Mouse (Mus musculus) gastrocnemius, postnatal 36 days (tissue): ENCODE results near the gene Vwa1. TPM values are rescaled to one million over a fixed set of nuclear protein-coding genes. Genes with fewer than 3 reads are reported as not detected.
"Not testable (repeated sequence)": the region's sequence is repeated elsewhere in the genome, so short reads cannot be mapped to it uniquely, and the experiment has no call there.

ENCODE experiments used
- DNase-seq, 2 experiments: peaks; one replicate each; pipeline ENCODE4 v3.0.0; 2022
- intact Hi-C: fragments of 180-260 bp; cut with DNase I; formaldehyde crosslinking; loops from one replicate; pipeline ENCODE4 v1.15.1; 2025
- total RNA-seq, 2 experiments: library from RNA; stranded (reverse); gene quantifications; 2 replicates each; pipeline ENCODE4 v1.2.3; 2021

Vwa1 gene
- total RNA-seq, 2 experiments from 2014 or later, result 4.6 to 4.7 TPM

DNA sequence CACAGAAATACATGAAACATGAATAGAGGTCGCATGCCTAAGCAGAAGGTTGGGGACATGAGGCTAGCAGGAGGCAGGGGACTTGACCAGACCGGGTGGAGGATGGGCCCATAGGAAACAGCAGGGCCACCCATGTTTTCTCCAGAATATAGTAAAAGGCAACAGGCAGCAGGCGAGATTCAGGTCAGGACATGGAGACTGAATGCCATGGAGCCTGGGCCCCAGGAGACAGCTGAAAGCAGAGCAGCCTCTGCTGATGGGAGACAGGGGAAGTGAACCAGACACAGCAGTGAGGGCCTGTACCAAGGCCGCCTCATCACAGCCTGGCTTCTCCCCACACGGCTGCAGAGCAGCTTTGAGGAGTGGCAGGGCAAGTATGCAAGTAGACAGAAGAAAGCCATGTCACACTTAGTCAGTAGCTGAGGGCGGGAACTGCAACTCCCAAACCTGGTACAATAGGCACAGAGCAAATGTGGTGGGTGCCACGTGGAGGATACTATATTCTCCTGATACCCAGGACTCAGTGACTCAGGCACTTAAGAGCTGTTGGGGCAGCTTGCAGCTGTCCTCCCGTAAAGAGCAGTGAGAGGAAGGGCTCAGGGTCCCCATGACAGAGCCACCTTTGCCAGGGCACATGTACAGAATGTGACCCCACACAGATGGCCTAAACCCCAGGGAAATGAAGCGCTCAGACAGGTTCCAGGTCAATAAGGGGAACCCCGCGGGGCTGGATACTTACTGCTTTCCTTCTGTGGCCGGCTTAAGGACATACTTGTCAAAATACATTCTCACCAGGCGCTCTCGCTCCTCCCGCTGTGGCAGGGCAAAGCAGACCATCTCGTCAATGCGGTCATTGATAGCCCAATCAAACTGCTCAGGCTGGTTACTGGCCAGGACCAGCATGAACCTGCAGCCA lies 27.7 kb downstream of the Vwa1 start:
- no peak for DNase-seq
- intact Hi-C loops, result no loop called here

DNA sequence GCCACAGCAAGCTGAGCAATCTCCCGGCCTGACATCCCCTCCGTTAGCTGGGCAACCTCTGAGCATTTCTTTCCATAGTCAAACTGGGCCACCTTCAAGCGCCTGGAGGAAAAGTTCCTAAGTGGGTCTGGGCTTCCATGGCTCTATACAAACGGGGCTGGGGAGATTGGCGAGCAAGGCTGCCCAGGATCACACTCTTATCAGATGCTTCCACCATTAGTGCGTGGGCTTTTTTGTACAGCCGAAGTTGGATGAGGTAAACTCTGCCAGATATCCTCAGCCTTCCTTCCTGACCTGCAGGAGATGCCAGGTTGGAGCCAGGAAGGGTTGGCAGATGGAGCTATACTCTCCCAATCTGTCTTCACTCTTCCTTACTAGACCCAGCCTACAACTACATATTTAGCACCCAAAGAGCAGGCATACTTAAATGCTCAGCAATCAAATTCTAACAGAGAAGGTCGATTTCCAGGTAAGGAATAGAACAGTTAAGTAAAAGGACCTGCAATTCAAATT lies 28.4 kb downstream of the Vwa1 start:
- intact Hi-C loops, result no loop called here
- DNase-seq, result no peak

GRCm38 (mm10) chr4:155745136-155745535 lies 29.4 kb downstream of the Vwa1 start:
- intact Hi-C loops, result no loop called here
- DNase-seq, result no peak

- intact Hi-C loops, result no loop called here
- no peak for DNase-seq
Measured at GRCm38 (mm10) chr4:155744474-155744873, 30.0 kb downstream of the Vwa1 start.

GRCm38 (mm10) chr4:155742684-155743083 lies 31.8 kb downstream of the Vwa1 start:
- DNase-seq, result no peak
- intact Hi-C loops, result no loop called here

GRCm38 (mm10) chr4:155740681-155741080 lies 33.8 kb downstream of the Vwa1 start:
- intact Hi-C loops, DNase-seq: not testable (repeated sequence)

- intact Hi-C loops, result no loop called here
- DNase-seq, result no peak
Measured at GRCm38 (mm10) chr4:155739741-155740636, 34.5 kb downstream of the Vwa1 start.

DNA sequence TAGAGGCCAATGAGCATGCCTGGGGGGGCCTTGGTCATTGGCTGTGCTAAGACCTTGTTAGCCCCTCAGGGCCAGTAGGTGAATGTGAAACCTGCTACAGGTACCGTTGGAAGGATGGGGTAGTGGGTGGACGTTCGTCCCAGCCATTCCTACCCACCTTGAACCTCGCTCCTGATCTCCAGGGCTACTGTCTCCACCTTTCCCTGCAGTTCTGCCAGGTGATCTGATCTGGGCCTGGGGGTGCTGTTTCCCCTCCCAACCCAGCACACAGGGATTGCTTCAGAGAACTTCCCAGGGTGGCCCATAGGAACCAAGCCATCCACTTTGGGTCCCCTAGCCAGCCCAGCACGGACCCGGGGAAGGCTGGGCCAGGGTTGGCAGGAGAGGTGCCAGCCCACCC lies 35.3 kb downstream of the Vwa1 start:
- no peak for DNase-seq

DNA sequence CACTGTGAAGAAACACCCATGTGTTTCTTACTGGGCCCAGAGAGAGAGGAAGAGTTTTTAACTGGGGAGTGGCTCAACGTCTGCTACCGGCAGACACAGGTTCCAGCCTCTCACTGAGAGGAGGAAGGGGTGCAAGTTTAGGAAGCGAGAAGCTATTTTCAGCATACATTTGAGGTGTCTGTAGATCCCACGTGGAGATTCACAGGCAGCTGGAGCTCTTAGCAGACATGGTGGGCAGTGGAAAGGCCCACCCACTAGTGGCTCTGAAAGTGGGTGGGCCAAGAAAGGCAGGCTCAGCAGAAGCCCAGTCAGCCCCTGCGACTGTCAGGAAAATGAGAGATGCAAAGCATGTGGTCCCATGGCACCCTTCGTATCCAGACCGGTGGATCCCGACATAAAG lies 36.2 kb downstream of the Vwa1 start:
- intact Hi-C loops, result no loop called here
- DNase-seq, result no peak

More for the DNA sequence above, 35.3 kb downstream of the Vwa1 start:
- intact Hi-C loops, result no loop called here

DNA sequence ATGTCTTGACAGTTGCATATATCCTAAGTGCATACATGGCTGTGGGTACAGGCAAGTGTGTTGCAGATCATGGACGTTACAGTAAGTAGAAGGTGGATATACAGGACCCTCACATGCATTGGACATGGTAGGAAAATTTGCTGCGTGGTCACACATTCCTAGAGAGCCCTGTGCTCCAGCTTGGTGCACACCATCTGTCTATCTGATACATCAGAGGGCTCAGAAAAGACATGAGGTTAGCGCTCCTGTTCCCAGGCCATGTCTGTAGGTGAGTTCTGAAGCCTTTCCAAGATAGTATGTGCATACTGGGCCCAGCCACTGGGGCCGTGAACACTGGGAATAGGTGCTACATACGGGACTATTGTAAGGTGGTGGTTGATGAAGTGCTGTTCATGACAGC lies 38.1 kb downstream of the Vwa1 start:
- DNase-seq, result no peak

DNA sequence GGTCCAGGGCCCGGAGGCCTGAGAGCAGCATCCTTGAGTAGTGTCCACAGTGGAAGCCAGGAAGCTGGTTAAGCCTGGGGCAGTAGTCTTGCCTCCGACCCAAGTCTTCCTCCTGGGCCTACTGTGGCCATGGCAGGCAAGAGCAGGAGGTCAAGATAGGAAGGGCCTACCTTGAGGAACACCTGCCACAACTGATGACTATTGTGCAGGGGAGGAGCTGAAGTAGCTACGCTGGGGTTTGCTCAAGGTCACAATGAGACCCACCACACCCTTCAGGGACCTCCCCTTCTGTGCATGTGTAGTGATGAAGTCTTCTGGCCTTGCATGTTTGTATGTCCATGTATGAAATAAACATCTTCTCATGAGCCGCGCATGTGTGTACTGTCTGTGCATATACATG lies 38.7 kb downstream of the Vwa1 start:
- no peak for DNase-seq
- intact Hi-C loops, result no loop called here

More for the DNA sequence above, 38.1 kb downstream of the Vwa1 start:
- intact Hi-C loops, result no loop called here

GRCm38 (mm10) chr4:155734951-155735702 lies 39.4 kb downstream of the Vwa1 start:
- intact Hi-C loops, result no loop called here
- DNase-seq, result peak; percentile 31 to 43

- peak; percentile 81 to 86 for DNase-seq
- intact Hi-C loops, result no loop called here
Measured at GRCm38 (mm10) chr4:155734350-155734941, 40.1 kb downstream of the Vwa1 start, which contains the start of gene Tmem240. Tmem240 (plus strand) TSS chr4:155734800.

DNA sequence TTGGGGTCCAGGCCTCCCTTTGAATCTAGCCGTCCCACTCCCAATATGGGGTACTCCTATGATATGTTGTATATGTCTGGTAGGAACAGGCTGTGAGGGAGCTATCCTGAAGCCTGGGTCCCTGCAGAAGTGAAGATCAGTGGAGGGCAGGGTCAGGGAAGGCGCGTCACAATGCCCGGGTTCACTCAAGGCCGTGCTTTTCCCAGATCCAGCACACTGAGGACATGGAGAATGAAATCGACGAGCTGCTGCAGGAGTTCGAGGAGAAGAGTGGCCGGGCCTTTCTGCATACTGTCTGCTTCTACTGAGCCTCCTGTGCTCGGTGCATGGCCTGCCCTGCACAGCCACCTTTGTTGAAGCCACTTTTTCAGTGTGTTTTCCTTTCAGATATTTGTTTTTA lies 41.2 kb downstream of the Vwa1 start:
- no peak for DNase-seq
- intact Hi-C loops, result no loop called here

GRCm38 (mm10) chr4:155727993-155728392 lies 46.5 kb downstream of the Vwa1 start:
- DNase-seq, result no peak
- intact Hi-C loops, result no loop called here

DNA sequence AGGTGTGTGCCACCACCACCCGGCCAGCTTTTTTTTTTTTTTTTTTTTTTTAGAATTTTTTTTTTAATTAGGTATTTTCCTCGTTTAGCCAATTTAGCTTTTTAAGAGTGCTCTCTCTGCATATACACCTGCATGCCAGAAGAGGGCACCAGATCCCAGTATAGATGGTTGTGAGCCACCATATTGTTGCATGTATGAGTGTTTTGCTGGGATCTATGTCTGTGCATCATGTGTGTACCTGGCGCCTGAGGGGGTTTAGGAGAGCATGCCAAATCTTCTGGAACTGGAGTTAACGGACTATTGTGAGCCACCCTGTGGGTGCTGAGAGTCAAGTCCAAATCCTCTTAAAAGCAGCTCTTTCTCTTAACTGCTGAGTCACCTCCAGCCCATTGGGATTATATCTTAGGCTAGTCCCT lies 52.8 kb downstream of the Vwa1 start:
- intact Hi-C loops, result loop anchor here (5.0 kb wide), 1 partner anchor 46 kb away; no protein-coding TSS in a partner anchor
- no peak for DNase-seq
